In genomic region chr6:83341387-83341786, GRCm38 (mm10) we compare ENCODE assay signal across 5 mouse cellular contexts.
"Had no signal": no experiment of that assay in that cellular context is flagged by ENCODE, and none has a peak within 500 bp of the region (broad histone marks: within the 10 kb centered on the region; RNA-seq: fewer than 3 reads in every experiment).

No protein-coding gene starts in this region.

- DNase-seq: kidney, postnatal 14 days; lung, adult 2 months; lung, postnatal 36 days; right cerebral cortex, postnatal 14 days; thymus, postnatal 4 days had no signal
